In genomic region chr8:70003204-70003657, GRCm38 (mm10) we compare ENCODE assay signal across 13 mouse cellular contexts. TPM values are rescaled to one million over a fixed set of nuclear protein-coding genes. Genes with fewer than 3 reads are reported as not detected.
DNase-seq lines count a peak whose midpoint lies in the region; ATAC-seq and TF ChIP-seq lines count a peak whose summit lies in the region.
"Had no signal": no experiment of that assay in that cellular context is flagged by ENCODE, and none has a peak within 500 bp of the region (broad histone marks: within the 10 kb centered on the region; RNA-seq: fewer than 3 reads in every experiment).

No protein-coding gene starts in this region.

- TF ChIP-seq POLR2A in bone marrow, adult 2 months (IDR thresholded peaks at IDR 0.05; ENCODE audit: borderline replicate concordance, control insufficient read depth, low read depth, low read length): no peak

- no peaks in the 10 kb centered on the region for H3K36me3 ChIP-seq in heart, postnatal 0 days (replicated peaks; ENCODE audit: control insufficient read depth, insufficient read depth, low read length)
- no peaks in the 10 kb centered on the region for H3K36me3 ChIP-seq in kidney, embryonic 16.5 days (ENCODE audit: insufficient read depth, low read length)
- H3K36me3 ChIP-seq: G1E; midbrain, embryonic 15.5 days; stomach, embryonic 15.5 days had no signal

- H3K27me3 ChIP-seq in heart, postnatal 0 days (ENCODE audit: control insufficient read depth, insufficient read depth, low read length): no peaks in the 10 kb centered on the region
- no peaks in the 10 kb centered on the region for H3K27me3 ChIP-seq in kidney, embryonic 16.5 days (ENCODE audit: insufficient read depth, low read length)
- H3K27me3 ChIP-seq: midbrain, embryonic 15.5 days; stomach, embryonic 15.5 days had no signal

- no peak; the same call in 1 of the 2 replicates for TF ChIP-seq CTCF in heart, postnatal 0 days (IDR thresholded peaks at IDR 0.05; ENCODE audit: low read depth)
- TF ChIP-seq CTCF in bone marrow, adult 2 months (IDR thresholded peaks at IDR 0.05; ENCODE audit: control insufficient read depth, insufficient read depth, low read length): peak; percentile 32; the same call in 1 of the 2 replicates

- no peaks in the 10 kb centered on the region for H3K4me1 ChIP-seq in heart, postnatal 0 days (ENCODE audit: control insufficient read depth, insufficient read depth)
- peaks cover 3% of the 10 kb centered on the region; the same call in 1 of the 2 replicates for H3K4me1 ChIP-seq in bone marrow, adult 2 months (ENCODE audit: control insufficient read depth, insufficient read depth, low read length)
- H3K4me1 ChIP-seq in kidney, embryonic 16.5 days (ENCODE audit: insufficient read depth, low read length): peaks cover 15% of the 10 kb centered on the region; the same call in 1 of the 2 replicates

- H3K27ac ChIP-seq in heart, postnatal 0 days (ENCODE audit: low read depth): peak overlapping the region; percentile 4; the same call in 1 of the 2 replicates
- peak overlapping the region; percentile 45 for H3K27ac ChIP-seq in bone marrow, adult 2 months (ENCODE audit: control insufficient read depth, insufficient read depth, low read depth, low read length, poor library complexity)
- H3K27ac ChIP-seq in kidney, embryonic 16.5 days (ENCODE audit: low read length): no peak overlapping the region
- H3K27ac ChIP-seq: midbrain, embryonic 15.5 days; stomach, embryonic 15.5 days had no signal

- no peak for TF ChIP-seq EP300 in heart, postnatal 0 days (IDR thresholded peaks at IDR 0.05; ENCODE audit: low read depth)

- intact Hi-C loops in heart, postnatal 36 days (cut with DNase I): loop anchor here (2.0 kb wide), 1 partner anchor 128 kb away; no protein-coding TSS in a partner anchor
- intact Hi-C loops in left cerebral cortex, postnatal 36 days (cut with DNase I): no loop called here

- H3K9ac ChIP-seq in heart, postnatal 0 days (replicated peaks; ENCODE audit: low read depth, low read length): no peak overlapping the region
- no peak overlapping the region for H3K9ac ChIP-seq in kidney, embryonic 16.5 days (replicated peaks; ENCODE audit: low read length)
- H3K9ac ChIP-seq: lung, embryonic 14.5 days; midbrain, embryonic 15.5 days; stomach, embryonic 15.5 days had no signal

- no peak overlapping the region for H3K4me2 ChIP-seq in heart, postnatal 0 days (ENCODE audit: low read depth, low read length)
- no peak overlapping the region for H3K4me2 ChIP-seq in kidney, embryonic 16.5 days (replicated peaks; ENCODE audit: low read depth, low read length)
- H3K4me2 ChIP-seq: lung, embryonic 14.5 days; midbrain, embryonic 15.5 days; stomach, embryonic 15.5 days had no signal

- no peak overlapping the region for H3K4me3 ChIP-seq in heart, postnatal 0 days (ENCODE audit: low read depth, low read length)
- no peak overlapping the region for H3K4me3 ChIP-seq in bone marrow, adult 2 months (replicated peaks; ENCODE audit: control insufficient read depth, low read depth, low read length)
- no peak overlapping the region for H3K4me3 ChIP-seq in kidney, embryonic 16.5 days (ENCODE audit: low read length)
- H3K4me3 ChIP-seq: midbrain, embryonic 15.5 days; stomach, embryonic 15.5 days had no signal

- H3K9me3 ChIP-seq in heart, postnatal 0 days (replicated peaks; ENCODE audit: control insufficient read depth, low read length): no peaks in the 10 kb centered on the region
- H3K9me3 ChIP-seq in kidney, embryonic 16.5 days (ENCODE audit: low read length): no peaks in the 10 kb centered on the region
- H3K9me3 ChIP-seq: G1E; midbrain, embryonic 15.5 days; stomach, embryonic 15.5 days had no signal

- 57% methylated on average over 4 of the region's 4 CpGs for WGBS in heart, postnatal 0 days
- 19% methylated on average over 4 of the region's 4 CpGs for WGBS in bone marrow, adult 2 months
- WGBS in kidney, embryonic 16.5 days: 43% methylated on average over 4 of the region's 4 CpGs

- DNase-seq in heart, postnatal 0 days (ENCODE audit: low spot score): no peak
- no peak for DNase-seq in heart, postnatal 36 days
- DNase-seq in CD4-positive helper T cell, adult 2 months (ENCODE audit: low read depth, low spot score): peak; percentile 73
- no peak for DNase-seq in left cerebral cortex, postnatal 36 days (ENCODE audit: low spot score in 2 of 2)
- DNase-seq in layer of hippocampus, adult 11-12 months (ENCODE audit: low spot score): no peak
- DNase-seq: adrenal gland, postnatal 36 days; lung, embryonic 14.5 days had no signal

- no peak for ATAC-seq in heart, postnatal 0 days (ENCODE audit: insufficient read depth, low read depth)
- ATAC-seq in neutrophil, adult 5-6 weeks (ENCODE audit: extremely low read depth, insufficient number of reproducible peaks, low FRiP score, poor library complexity, severe bottlenecking): peak; percentile 21; the same call in 1 of the 2 replicates
- ATAC-seq in kidney, embryonic 16.5 days (ENCODE audit: low FRiP score, low TSS enrichment): no peak
- ATAC-seq: midbrain, embryonic 15.5 days had no signal

RNA-seq across cellular contexts. Expression of gene Gatad2a, which starts 7.0 kb away (rescaled TPM):
- 26.9 and 58.8 TPM in 2 replicates for total RNA-seq in heart, postnatal 0 days (2014; rRNA removed; ENCODE audit: low replicate concordance)
- 17.0 and 18.9 TPM in 2 replicates for polyA plus RNA-seq in heart, postnatal 0 days (2015; fragmentation: Nextera tagmentation; extraction: Ambion mirVana)
- total RNA-seq in heart, postnatal 36 days (2021): 10 to 100 TPM; 31.6 to 36.5 TPM
- polyA plus RNA-seq in bone marrow, adult 2 months (2011; ENCODE audit: insufficient read depth, insufficient read length, low replicate concordance, missing spikeins): 22.0 and 34.5 TPM in 2 replicates
- 52.6 and 64.2 TPM in 2 replicates for total RNA-seq in neutrophil, adult 5-6 weeks (2017)
- 10 to 100 TPM; 27.3 to 27.6 TPM for total RNA-seq in left cerebral cortex, postnatal 36 days (2021)
- polyA plus RNA-seq in kidney, embryonic 16.5 days (2015; fragmentation: Nextera tagmentation; extraction: Ambion mirVana): 40.6 and 43.3 TPM in 2 replicates

RNA-seq across cellular contexts. Expression of gene Mau2, which starts 39.3 kb away (rescaled TPM):
- 71.1 and 92.3 TPM in 2 replicates for total RNA-seq in heart, postnatal 0 days (2014; rRNA removed; ENCODE audit: low replicate concordance)
- polyA plus RNA-seq in heart, postnatal 0 days (2015; fragmentation: Nextera tagmentation; extraction: Ambion mirVana): 25.6 and 28.0 TPM in 2 replicates
- 10 to 100 TPM; 35.3 to 38.6 TPM for total RNA-seq in heart, postnatal 36 days (2021)
- polyA plus RNA-seq in bone marrow, adult 2 months (2011; ENCODE audit: insufficient read depth, insufficient read length, low replicate concordance, missing spikeins): 29.7 and 51.9 TPM in 2 replicates
- 104 and 111 TPM in 2 replicates for total RNA-seq in neutrophil, adult 5-6 weeks (2017)
- 10 to 100 TPM; 71.3 to 78.7 TPM for total RNA-seq in left cerebral cortex, postnatal 36 days (2021)
- polyA plus RNA-seq in kidney, embryonic 16.5 days (2015; fragmentation: Nextera tagmentation; extraction: Ambion mirVana): 54.3 and 62.4 TPM in 2 replicates

RNA-seq across cellular contexts. Expression of gene Sugp1, which starts 39.4 kb away (rescaled TPM):
- total RNA-seq in heart, postnatal 0 days (2014; rRNA removed; ENCODE audit: low replicate concordance): 11.5 TPM in 2 replicates
- polyA plus RNA-seq in heart, postnatal 0 days (2015; fragmentation: Nextera tagmentation; extraction: Ambion mirVana): 22.6 and 23.0 TPM in 2 replicates
- 10 to 100 TPM; 18.7 to 22.0 TPM for total RNA-seq in heart, postnatal 36 days (2021)
- polyA plus RNA-seq in bone marrow, adult 2 months (2011; ENCODE audit: insufficient read depth, insufficient read length, low replicate concordance, missing spikeins): 19.1 and 26.4 TPM in 2 replicates
- total RNA-seq in neutrophil, adult 5-6 weeks (2017): 46.8 and 51.9 TPM in 2 replicates
- 10 to 100 TPM; 48.5 to 53.4 TPM for total RNA-seq in left cerebral cortex, postnatal 36 days (2021)
- polyA plus RNA-seq in kidney, embryonic 16.5 days (2015; fragmentation: Nextera tagmentation; extraction: Ambion mirVana): 50.7 and 51.6 TPM in 2 replicates
